Mouse (Mus musculus): Measurements from ENCODE around the gene Arsj.
A peak's percentile ranks its signal among the peaks of the same experiment; 100 is the strongest.

Arsj gene

DNA sequence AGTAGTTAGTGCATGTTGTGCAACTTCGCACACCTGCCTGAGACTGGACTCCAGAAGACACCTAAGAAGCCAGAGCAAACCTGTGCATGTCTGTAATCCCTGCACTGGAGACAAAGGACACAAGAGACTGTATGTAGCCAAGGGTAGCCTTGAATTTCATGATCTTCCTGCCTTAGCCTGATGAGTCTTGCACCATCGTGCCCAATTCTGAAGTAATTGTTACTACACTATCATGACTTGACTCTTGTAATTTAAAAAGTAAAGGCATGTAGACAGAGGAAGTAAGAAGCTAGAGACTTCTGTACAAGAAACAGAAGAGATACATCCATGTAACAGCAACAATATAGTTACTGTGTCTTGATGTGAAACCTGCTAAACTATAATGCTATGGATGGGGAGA is 40.7 kb downstream of the Arsj start:
- no peak for DNase-seq

DNA sequence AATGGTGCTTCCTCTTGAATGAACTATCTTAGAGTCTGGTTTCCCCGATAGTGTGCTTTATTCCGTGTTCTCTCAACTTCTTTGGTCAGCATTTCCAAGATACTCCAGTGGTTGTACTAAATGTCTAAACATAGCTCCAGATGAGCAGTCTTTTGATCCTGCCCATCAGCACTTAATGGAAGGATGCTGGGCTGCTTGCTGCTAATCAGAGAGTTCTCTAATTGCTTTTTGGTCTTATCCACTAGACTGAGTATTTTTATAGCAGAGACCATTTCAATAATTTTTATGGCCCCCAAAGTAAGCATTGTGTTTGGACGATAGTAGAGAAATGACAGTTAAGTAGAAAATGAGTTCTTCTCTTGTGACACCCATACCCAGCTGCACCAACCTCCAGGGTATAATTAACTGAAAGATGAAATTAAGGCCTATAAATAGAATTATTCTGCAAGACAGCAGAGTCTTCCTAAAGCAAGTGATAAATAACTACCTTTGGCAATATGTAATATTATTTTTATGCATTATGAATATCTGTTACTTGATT is 67.1 kb downstream of the Arsj start:
- DNase-seq: no peak

DNA sequence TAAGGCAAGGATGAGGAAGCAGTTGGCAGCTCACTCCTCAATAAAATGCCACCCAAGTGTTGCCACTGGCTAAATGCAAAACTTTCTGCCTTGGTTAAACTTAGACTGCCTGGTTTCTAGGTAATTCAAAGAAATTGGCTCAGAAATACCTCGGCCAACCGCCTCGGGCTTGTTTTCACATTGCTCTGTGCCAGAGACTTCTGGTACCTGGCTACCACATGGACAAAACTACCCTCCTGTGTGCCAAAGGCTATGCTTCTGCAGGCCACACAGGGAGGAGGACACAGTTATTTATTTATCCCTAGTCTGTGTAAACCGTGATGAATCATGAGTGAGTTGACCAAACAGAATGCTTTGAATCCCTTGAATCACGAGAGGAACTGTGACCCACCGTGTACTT is 75.8 kb downstream of the Arsj start:
- no peak for DNase-seq

DNA sequence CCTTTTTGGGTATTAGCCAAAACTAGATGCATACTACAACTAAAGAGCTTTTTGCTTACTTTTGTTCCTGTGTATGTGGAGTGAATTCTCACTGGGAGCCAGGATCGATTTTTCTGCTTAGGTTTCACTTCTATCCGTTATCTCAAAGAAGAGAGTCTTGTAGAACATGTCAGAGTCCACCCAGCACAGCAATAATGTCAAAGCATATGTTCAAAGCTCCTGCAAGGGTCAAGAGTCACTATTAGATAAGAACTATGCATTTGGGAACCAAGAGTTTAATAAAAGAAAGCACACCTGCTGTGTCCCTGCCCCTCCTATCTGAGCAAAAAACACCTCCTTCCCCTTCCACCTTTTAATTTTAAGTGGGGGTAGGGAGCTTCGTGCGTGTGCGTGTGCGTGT is 85.6 kb downstream of the Arsj start:
- no peak for DNase-seq

DNA sequence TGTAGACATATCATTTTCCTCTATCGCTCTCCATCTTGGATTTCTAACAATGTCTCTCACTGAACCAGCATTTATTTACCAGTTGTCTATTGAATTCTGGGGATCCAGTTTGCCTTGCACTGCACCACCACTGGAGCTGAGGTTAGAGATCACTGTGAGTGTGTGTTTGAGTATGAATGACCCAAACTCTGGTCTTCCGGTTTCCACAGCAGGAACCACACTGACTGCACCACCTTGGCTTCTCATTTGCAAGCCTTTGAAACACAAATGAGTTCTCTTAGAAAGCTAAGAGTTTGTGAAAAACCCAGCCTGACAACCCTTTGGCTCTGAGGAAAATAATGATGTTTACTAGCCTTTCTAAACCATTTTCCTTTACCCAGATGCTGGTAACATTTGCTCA is 86.0 kb downstream of the Arsj start:
- no peak for DNase-seq

DNA sequence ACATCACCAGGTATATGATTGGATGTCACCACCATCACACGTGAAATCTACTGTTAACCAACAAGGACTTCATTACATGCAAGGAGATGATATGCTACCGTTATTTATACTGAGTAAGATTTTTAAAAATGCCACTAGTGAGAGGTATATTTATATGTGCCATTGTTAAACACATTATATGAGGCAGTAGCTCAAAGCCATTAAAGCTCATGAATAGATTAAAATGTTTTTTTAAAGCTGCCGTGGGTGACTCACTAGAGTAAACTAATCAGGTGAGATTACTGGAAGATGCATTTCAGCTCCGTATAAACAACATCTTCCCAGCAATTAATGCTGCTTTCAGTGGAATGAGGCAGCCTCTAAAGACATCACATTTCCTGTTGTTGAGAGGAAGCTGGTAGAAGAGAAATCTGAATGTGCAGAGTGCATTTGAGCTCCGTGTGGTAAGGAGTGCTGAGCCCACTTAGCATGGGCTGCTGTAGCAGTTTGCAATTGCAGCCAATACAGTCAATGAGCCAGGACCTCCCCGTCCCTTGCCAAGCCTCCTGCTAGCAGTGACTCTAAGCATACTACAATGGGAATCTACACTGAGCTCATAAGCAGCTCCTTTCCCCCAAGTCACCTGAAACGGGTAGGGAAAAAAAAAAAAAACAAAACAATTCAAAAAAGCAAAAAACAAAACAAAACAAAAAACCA is 92.5 kb downstream of the Arsj start:
- no peak for DNase-seq

DNA sequence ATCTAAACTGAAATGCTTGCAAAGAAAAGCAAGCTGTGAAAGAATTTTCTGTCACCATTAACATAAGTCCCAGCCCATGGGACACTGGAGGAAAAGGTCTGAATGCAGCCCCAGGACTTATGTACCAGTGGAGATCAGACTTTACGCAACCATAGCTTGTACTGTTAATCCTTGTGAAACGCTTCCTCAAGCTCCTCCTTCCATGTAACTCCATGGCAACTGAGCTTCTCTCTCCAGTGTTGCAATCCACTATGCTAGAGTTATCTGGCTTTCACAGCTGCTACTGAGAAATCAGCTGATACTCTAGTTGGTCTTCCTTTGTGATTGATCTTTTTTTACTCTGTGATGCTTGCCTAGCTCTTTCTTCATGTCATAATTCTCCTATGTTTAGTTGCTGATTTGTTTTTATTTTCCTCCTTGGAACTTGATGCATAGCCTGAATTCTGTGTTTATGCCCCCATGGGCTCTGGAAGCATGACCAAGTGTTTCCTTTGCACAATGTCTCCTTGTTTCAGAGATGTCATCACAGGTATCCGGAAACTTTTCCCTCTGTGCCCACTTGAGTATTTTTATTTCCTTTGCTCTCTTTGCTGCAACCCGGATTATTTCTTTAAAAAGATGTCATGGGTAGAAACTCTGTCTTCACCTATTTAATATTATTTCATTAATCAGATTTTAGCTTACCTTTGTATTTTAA is 99.8 kb downstream of the Arsj start:
- DNase-seq: peak; percentile 9

DNA sequence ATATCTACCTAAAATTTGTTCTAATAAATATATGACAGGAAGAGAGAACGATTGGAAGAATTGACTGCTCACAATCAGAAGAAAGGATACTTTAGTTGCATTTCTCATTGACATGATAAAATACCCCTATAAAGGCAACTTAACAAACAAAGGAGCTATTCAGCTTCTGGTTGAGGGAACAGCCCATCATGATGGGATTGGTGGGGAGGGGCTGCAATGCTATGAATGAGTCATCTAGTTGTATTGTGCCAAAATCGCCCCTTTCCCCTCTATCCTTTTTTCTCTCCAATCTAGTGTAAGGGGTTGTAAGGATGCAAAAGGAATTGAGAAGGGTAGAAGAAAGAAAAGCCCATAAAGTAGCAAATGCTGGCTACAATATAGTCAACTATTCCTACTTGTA is 100.8 kb downstream of the Arsj start:
- no peak for DNase-seq
